Mouse (Mus musculus): ENCODE measurements around the gene Tm4sf5.
"Not testable (repeated sequence)": the region's sequence is repeated elsewhere in the genome, so short reads cannot be mapped to it uniquely, and the experiment has no call there.

The Tm4sf5 gene

GRCm38 (mm10) chr11:70509753-70510564 lies 4.9 kb downstream of the Tm4sf5 start:
- DNase-seq (ENCODE audit: low spot score), result peak; percentile 73

- DNase-seq (ENCODE audit: low spot score), result no peak
Measured at GRCm38 (mm10) chr11:70511242-70511641, 6.2 kb downstream of the Tm4sf5 start.

DNA sequence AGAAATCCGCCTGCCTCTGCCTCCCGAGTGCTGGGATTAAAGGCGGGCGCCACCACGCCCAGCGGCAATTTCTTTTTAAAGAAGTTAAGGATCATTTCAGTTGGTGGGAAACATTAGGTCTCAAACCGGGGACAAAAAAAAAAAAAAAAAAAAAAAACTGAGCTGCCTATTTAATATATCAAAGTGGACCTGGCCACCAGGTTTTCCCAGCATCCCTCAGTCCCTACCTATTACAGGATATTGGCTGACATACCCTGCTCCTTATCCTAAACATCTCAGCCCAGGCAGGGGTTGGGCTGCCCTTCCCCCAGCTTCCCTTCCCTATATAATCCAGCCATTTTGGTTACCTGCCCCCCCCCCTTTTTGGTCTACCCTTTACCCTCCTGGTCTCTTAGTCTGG lies 6.8 kb downstream of the Tm4sf5 start:
- no peak for DNase-seq (ENCODE audit: low spot score)

GRCm38 (mm10) chr11:70512709-70513342 lies 7.8 kb downstream of the Tm4sf5 start:
- no peak for DNase-seq (ENCODE audit: low spot score)

DNA sequence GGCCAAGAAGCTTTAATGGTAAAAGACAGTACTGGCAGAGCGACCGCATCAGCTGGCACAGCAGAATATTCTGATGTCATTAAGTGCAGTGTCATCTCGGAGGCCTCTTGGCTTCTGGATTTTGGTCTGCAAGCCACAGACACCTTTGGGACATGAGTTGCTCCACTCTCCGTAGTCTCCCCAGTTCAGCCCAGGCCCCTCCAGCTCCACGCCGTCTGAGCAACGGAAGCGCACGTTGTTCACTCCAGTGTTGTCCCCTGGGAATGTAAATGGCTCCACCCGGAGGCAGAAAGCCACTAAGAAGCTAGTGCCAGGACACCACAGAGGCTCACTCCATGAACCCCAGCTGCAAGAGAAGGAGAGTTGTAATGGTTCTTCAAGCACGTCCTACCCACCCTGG lies 8.5 kb downstream of the Tm4sf5 start:
- no peak for DNase-seq (ENCODE audit: low spot score)

- no peak for DNase-seq (ENCODE audit: low spot score)
Measured at GRCm38 (mm10) chr11:70514288-70514687, 9.2 kb downstream of the Tm4sf5 start, which contains the start of gene Vmo1. TSS of gene Vmo1 (minus strand) at chr11:70514616.

- peak; percentile 72 for DNase-seq (ENCODE audit: low spot score)
Measured at GRCm38 (mm10) chr11:70516352-70516751, 11.3 kb downstream of the Tm4sf5 start.

DNA sequence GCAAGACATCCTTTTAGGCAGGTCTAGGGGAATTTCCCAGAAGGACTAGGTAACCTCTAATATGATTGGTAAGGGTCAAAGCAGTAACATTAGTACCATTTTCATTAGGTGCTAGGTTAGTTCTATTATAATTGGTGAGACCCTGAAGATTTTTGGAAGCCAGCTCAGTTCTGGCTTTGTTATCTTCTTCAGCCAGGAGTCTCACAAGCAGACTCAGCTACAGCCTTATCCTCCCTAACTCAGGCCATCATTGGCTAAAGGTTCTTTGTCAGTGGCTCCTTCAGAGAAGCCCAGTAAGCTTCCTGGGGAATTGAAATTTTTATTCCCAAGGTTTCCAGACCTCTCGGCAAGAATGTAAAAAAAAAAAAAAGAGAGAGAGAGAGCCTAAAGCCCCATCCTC lies 13.4 kb downstream of the Tm4sf5 start:
- DNase-seq (ENCODE audit: low spot score), result no peak

- DNase-seq (ENCODE audit: low spot score), result no peak
Measured at GRCm38 (mm10) chr11:70518923-70519322, 13.9 kb downstream of the Tm4sf5 start, which contains the start of gene Gltpd2. TSS of gene Gltpd2 (plus strand) at chr11:70519196.

DNA sequence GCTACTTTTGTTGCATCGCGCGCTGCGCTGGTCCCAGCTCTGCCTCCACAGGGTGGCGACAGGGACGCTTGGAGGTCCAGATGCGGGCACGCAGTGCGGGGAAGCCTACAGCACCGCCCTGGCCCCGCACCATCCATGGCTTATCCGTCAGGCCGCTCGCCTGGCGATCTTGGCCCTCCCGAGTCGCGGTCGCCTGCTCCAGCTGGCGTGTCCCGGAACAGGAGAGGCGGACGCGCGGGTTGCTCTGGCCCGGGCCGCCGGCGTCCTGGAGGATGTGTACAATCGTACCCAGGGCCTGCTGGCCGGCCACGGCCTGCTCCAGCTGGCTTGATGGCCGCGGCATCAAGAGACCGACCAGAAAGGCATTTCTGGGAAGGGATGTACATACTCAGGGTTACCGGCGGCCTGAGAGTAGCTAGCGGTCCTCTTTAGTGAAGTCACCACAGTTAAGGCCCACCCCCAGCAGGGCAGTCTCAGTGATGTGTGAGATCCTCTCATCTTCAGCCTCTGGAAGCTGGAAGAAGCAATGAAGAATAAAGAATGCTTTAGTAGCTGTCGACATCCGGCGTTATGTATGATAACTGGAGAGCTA lies 15.2 kb downstream of the Tm4sf5 start:
- peak; percentile 67 for DNase-seq (ENCODE audit: low spot score)

- peak; percentile 53 for DNase-seq (ENCODE audit: low spot score)
Measured at GRCm38 (mm10) chr11:70523306-70523989, 18.4 kb downstream of the Tm4sf5 start.

- no peak for DNase-seq (ENCODE audit: low spot score)
Measured at GRCm38 (mm10) chr11:70524782-70525181, 19.7 kb downstream of the Tm4sf5 start.

DNA sequence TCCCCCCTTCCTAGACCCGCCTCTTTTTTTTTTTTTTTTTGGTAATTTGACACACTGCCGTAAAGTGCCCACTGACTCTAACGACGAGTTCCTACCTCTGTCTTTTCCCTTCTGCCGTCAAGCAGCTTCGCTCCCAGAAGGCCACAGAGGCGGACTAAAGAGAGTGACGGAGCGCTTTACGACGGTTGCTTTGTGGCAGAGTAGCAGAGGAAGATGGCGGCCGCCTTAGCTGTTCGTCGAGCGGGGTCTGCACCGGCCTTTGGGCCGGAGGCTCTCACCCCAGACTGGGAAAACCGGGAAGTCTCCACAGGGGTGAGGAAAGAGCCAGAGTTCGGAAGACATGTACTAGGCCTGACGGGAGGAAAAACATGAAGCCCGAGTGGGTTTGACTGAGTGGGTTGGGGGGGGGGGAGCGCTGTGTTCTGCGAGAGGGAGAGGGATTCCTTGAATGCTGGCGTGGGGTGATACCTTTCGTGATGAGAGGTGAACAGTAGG lies 20.2 kb downstream of the Tm4sf5 start, which contains the start of gene Psmb6:
Gene Psmb6 (plus strand): TSS at position 184 of the 495 bp plus-strand sequence.
- DNase-seq (ENCODE audit: low spot score), result peak; percentile 98

DNA sequence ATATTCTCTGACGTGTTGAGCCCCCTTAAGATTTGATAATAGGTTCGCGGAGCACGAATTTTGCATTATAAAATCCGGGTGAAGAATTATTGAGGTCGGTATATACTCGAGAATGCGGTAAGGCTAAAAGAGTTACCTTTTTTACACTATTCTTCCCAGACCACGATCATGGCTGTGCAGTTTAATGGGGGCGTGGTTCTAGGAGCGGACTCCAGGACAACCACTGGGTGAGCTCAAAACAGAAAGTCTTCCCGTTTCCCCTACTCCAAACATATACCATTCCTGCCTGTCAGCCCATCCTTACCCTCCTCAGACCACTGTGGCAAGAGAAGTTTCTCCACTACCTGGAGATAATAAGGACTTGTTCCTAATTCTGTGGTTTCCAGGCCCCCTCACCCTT lies 20.7 kb downstream of the Tm4sf5 start:
- peak; percentile 33 for DNase-seq (ENCODE audit: low spot score)

- DNase-seq (ENCODE audit: low spot score), result no peak
Measured at GRCm38 (mm10) chr11:70526211-70526610, 21.2 kb downstream of the Tm4sf5 start.

GRCm38 (mm10) chr11:70528610-70529009 lies 23.6 kb downstream of the Tm4sf5 start:
- no peak for DNase-seq (ENCODE audit: low spot score)

GRCm38 (mm10) chr11:70531065-70531464 lies 26.0 kb downstream of the Tm4sf5 start:
- DNase-seq (ENCODE audit: low spot score), result not testable (repeated sequence)

DNA sequence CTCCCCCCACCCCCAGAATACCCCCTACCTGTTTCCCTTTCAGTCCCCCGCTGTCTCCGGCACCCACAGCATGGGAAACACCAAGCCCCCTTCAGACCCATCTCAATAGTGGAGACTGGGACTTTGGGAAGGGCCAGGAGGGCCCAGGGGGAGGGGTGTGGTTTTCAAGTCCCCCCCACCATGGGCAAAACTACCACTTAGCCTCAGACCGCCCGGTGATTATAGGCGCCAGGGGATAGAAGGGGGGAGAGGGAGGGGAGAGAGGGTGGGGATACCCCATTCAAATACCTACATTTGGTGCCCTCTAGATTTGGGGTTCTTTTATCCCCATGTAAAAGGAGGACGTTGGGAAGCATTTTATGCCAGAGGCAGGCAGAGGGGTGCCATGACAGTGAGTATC lies 27.8 kb downstream of the Tm4sf5 start, which contains the start of gene Gm40193:
Gene Gm40193 (minus strand): TSS at position 101 of the 400 bp plus-strand sequence.
- DNase-seq (ENCODE audit: low spot score), result no peak

- no peak for DNase-seq (ENCODE audit: low spot score)
Measured at GRCm38 (mm10) chr11:70539423-70539822, 34.4 kb downstream of the Tm4sf5 start.

GRCm38 (mm10) chr11:70539877-70540587 lies 35.0 kb downstream of the Tm4sf5 start, which contains the start of gene Pld2:
TSS of gene Pld2 (plus strand) at chr11:70540064.
- peak; percentile 84 for DNase-seq (ENCODE audit: low spot score)

DNA sequence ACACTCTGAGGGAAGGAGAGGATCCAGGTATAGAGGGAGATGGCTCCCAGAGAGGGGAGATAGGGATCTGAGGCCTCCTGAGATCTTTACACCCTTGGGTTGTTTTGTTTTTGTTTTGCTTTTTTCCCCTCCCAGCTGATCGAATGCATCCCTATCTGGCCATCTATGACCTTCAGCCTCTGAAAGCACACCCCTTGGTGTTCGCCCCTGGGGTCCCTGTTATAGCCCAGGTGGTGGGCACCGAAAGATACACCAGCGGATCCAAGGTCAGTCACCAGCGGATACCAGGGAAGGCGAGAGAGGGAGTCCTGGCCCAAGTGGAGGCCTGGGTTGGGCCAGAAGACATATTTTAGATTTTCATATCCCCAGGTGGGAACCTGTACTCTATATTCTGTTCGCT lies 35.9 kb downstream of the Tm4sf5 start:
- no peak for DNase-seq (ENCODE audit: low spot score)
